Mouse (Mus musculus): ENCODE measurements at regions not wholly inside any gene's neighbourhood (a gene's known extent, or its start where the extent isn't known, plus 50 kb on each side); places are given as distances from the start of the nearest gene placed in this dataset.

DNA sequence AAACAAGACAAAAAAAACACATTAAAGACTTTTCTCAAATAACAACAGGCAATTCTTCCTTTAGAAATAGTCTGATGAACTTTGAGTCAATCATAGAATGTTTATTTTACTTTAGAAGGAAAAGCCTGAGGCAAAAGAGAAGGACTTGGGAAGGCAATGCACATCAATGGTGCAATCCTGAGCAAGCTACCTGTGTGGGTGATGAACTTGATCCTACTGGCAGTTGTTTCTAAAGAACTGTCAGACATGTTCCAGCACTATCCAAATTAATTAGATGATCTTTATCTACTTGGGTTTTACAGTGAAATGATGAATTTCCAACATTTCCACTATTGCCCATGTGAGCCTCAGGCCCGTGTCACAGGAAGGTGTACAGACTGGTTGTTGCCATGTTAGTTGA, 87.9 kb upstream of the Etaa1 start:
- DNase-seq (ENCODE audit: low spot score) = peak; percentile 48
- Histone ChIP-seq H3K4me2 (ENCODE audit: low read depth, low read length) (no peak overlapping the region), H3K27ac (replicated peaks; ENCODE audit: low read depth, low read length) (no peak overlapping the region), H3K4me3 (ENCODE audit: low read depth, low read length) (no peak overlapping the region), H3K27me3 (replicated peaks; ENCODE audit: control insufficient read depth, insufficient read depth, low read length) (no peaks in the 10 kb centered on the region), H3K4me1 (ENCODE audit: control insufficient read depth, insufficient read depth, low read length) (no peaks in the 10 kb centered on the region), H3K36me3 (ENCODE audit: control insufficient read depth, insufficient read depth, low read length) (no peaks in the 10 kb centered on the region), H3K9me3 (ENCODE audit: control insufficient read depth, low read length) (no peaks in the 10 kb centered on the region), H3K9ac (ENCODE audit: low read depth, low read length) (no peak overlapping the region)
- 84% methylated on average over 1 of the region's 1 CpGs for WGBS
- no peak for ATAC-seq (ENCODE audit: low read depth)

DNA sequence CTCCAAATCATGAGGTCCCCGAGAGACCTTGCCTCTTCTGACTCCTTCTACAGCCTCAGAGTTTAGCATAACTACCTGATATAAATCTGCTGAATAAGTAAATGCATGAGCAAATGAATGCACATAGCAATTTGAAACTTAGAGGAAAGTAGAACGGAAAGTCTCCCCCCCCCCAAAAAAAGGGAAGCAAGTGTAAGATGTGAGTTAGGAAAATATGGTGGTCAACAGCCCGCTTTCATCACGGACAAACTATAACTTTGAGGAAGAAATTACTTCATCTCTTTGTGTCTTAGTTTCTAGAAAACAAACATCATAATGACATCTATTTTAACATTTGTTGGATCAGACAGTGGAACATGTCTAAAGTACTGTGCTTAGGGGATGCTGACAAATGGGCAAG, 77.4 kb upstream of the Etaa1 start:
- ATAC-seq (ENCODE audit: low read depth) (no peak), DNase-seq (ENCODE audit: low spot score) (no peak)
- no peak overlapping the region for H3K27ac ChIP-seq (replicated peaks; ENCODE audit: low read depth, low read length)
- H3K9ac ChIP-seq (ENCODE audit: low read depth, low read length) = no peak overlapping the region
- H3K9me3 ChIP-seq (ENCODE audit: control insufficient read depth, low read length) = no peaks in the 10 kb centered on the region
- no peaks in the 10 kb centered on the region for H3K4me1 ChIP-seq (ENCODE audit: control insufficient read depth, insufficient read depth, low read length)
- H3K27me3 ChIP-seq (replicated peaks; ENCODE audit: control insufficient read depth, insufficient read depth, low read length) = no peaks in the 10 kb centered on the region
- H3K4me3 ChIP-seq (ENCODE audit: low read depth, low read length) = no peak overlapping the region
- no peak overlapping the region for H3K4me2 ChIP-seq (ENCODE audit: low read depth, low read length)
- H3K36me3 ChIP-seq (ENCODE audit: control insufficient read depth, insufficient read depth, low read length) = no peaks in the 10 kb centered on the region
- 86% methylated on average over 4 of the region's 4 CpGs for WGBS

- H3K9me3 ChIP-seq (ENCODE audit: control insufficient read depth, low read length) = no peaks in the 10 kb centered on the region
- no peak overlapping the region for H3K4me2 ChIP-seq (ENCODE audit: low read depth, low read length)
- H3K9ac ChIP-seq (ENCODE audit: low read depth, low read length) = no peak overlapping the region
- H3K27ac ChIP-seq (replicated peaks; ENCODE audit: low read depth, low read length) = no peak overlapping the region
- H3K4me1 ChIP-seq (ENCODE audit: control insufficient read depth, insufficient read depth, low read length) = no peaks in the 10 kb centered on the region
- no peaks in the 10 kb centered on the region for H3K36me3 ChIP-seq (ENCODE audit: control insufficient read depth, insufficient read depth, low read length)
- DNase-seq (ENCODE audit: low spot score) = no peak
- no peaks in the 10 kb centered on the region for H3K27me3 ChIP-seq (replicated peaks; ENCODE audit: control insufficient read depth, insufficient read depth, low read length)
- no peak for ATAC-seq (ENCODE audit: low read depth)
- H3K4me3 ChIP-seq (ENCODE audit: low read depth, low read length) = no peak overlapping the region
- 76% methylated on average over 4 of the region's 4 CpGs for WGBS
Observed at GRCm38 (mm10) chr11:18022065-18022464, 68.4 kb upstream of the Etaa1 start.

GRCm38 (mm10) chr11:18015239-18015638, 61.6 kb upstream of the Etaa1 start:
- peak overlapping the region; percentile 28 for H3K27ac ChIP-seq (replicated peaks; ENCODE audit: low read depth, low read length)
- no peak overlapping the region for H3K9ac ChIP-seq (ENCODE audit: low read depth, low read length)

GRCm38 (mm10) chr11:18014610-18015009, 60.9 kb upstream of the Etaa1 start:
- H3K9me3 ChIP-seq (ENCODE audit: control insufficient read depth, low read length) = no peaks in the 10 kb centered on the region
- H3K9ac ChIP-seq (ENCODE audit: low read depth, low read length) = no peak overlapping the region
- no peaks in the 10 kb centered on the region for H3K27me3 ChIP-seq (replicated peaks; ENCODE audit: control insufficient read depth, insufficient read depth, low read length)
- WGBS = 16% methylated on average over 9 of the region's 9 CpGs
- no peak overlapping the region for H3K4me3 ChIP-seq (ENCODE audit: low read depth, low read length)
- no peaks in the 10 kb centered on the region for H3K36me3 ChIP-seq (ENCODE audit: control insufficient read depth, insufficient read depth, low read length)
- DNase-seq (ENCODE audit: low spot score) = peak; percentile 29
- peak overlapping the region; percentile 35; the same call in 1 of the 2 replicates for H3K4me2 ChIP-seq (ENCODE audit: low read depth, low read length)
- H3K4me1 ChIP-seq (ENCODE audit: control insufficient read depth, insufficient read depth, low read length) = peaks cover 12% of the 10 kb centered on the region; the same call in 1 of the 2 replicates
- H3K27ac ChIP-seq (replicated peaks; ENCODE audit: low read depth, low read length) = no peak overlapping the region
- ATAC-seq (ENCODE audit: low read depth) = peak; percentile 30; the same call in 1 of the 2 replicates

More at GRCm38 (mm10) chr11:18015239-18015638, 61.6 kb upstream of the Etaa1 start:
- DNase-seq (ENCODE audit: low spot score) = peak; percentile 27
- H3K9me3 ChIP-seq (ENCODE audit: control insufficient read depth, low read length) = no peaks in the 10 kb centered on the region
- no peak overlapping the region for H3K4me3 ChIP-seq (ENCODE audit: low read depth, low read length)
- no peaks in the 10 kb centered on the region for H3K36me3 ChIP-seq (ENCODE audit: control insufficient read depth, insufficient read depth, low read length)
- peaks cover 12% of the 10 kb centered on the region; the same call in 1 of the 2 replicates for H3K4me1 ChIP-seq (ENCODE audit: control insufficient read depth, insufficient read depth, low read length)
- H3K4me2 ChIP-seq (ENCODE audit: low read depth, low read length) = peak overlapping the region; percentile 35; the same call in 1 of the 2 replicates
- WGBS = 26% methylated on average over 4 of the region's 4 CpGs
- ATAC-seq (ENCODE audit: low read depth) = peak; percentile 64; the same call in 1 of the 2 replicates
- H3K27me3 ChIP-seq (replicated peaks; ENCODE audit: control insufficient read depth, insufficient read depth, low read length) = no peaks in the 10 kb centered on the region

- 43% methylated on average over 5 of the region's 5 CpGs for WGBS
- peak; percentile 11 for DNase-seq (ENCODE audit: low spot score)
- H3K27me3 ChIP-seq (replicated peaks; ENCODE audit: control insufficient read depth, insufficient read depth, low read length) = no peaks in the 10 kb centered on the region
Observed at GRCm38 (mm10) chr11:18012085-18012484, 58.4 kb upstream of the Etaa1 start.

DNA sequence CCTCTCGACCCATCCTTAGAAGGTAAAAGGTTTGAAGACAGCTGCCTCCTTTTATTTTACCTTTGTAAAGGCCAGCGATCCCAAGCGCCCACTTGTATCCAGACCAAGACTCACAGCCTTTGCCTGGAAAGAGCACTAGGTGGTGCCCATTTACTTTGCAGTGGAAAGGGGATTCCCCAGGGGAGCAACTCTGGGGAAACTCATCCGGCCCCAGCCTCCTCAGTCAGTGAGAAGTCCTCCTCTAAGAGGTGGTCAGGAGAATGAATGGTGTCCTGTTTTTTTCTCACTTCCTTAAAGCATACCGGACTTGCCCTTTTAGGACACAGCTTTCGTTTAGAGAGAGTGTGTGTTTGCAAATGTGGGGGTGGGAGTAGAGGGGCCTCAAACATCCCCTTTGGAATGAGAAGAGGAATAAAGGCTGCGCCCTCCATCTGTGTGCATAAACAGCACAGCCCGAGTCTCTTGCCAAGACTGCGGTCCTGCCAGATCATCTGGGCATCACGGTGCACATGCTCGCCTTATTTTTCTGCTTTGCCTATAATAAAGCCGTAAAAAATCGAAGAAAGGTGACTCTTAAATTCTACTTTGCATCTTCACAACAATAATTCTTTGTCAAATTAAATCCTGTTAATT, 57.5 kb upstream of the Etaa1 start:
- no peak overlapping the region for H3K27ac ChIP-seq (replicated peaks; ENCODE audit: low read depth, low read length)
- WGBS = 13% methylated on average over 13 of the region's 13 CpGs

More at GRCm38 (mm10) chr11:18012085-18012484, 58.4 kb upstream of the Etaa1 start:
- Histone ChIP-seq H3K9me3 (ENCODE audit: control insufficient read depth, low read length) (no peaks in the 10 kb centered on the region), H3K9ac (ENCODE audit: low read depth, low read length) (no peak overlapping the region), H3K4me3 (ENCODE audit: low read depth, low read length) (no peak overlapping the region), H3K4me2 (ENCODE audit: low read depth, low read length) (no peak overlapping the region), H3K4me1 (ENCODE audit: control insufficient read depth, insufficient read depth, low read length) (peaks cover 12% of the 10 kb centered on the region; the same call in 1 of the 2 replicates), H3K27ac (replicated peaks; ENCODE audit: low read depth, low read length) (no peak overlapping the region), H3K36me3 (ENCODE audit: control insufficient read depth, insufficient read depth, low read length) (no peaks in the 10 kb centered on the region)
- ATAC-seq (ENCODE audit: low read depth) = no peak

GRCm38 (mm10) chr11:18008140-18008539, 54.5 kb upstream of the Etaa1 start:
- Histone ChIP-seq H3K4me3 (ENCODE audit: low read depth, low read length) (no peak overlapping the region), H3K4me2 (ENCODE audit: low read depth, low read length) (no peak overlapping the region), H3K27me3 (replicated peaks; ENCODE audit: control insufficient read depth, insufficient read depth, low read length) (no peaks in the 10 kb centered on the region), H3K9me3 (ENCODE audit: control insufficient read depth, low read length) (no peaks in the 10 kb centered on the region), H3K4me1 (ENCODE audit: control insufficient read depth, insufficient read depth, low read length) (peaks cover 8% of the 10 kb centered on the region; the same call in 1 of the 2 replicates), H3K9ac (ENCODE audit: low read depth, low read length) (no peak overlapping the region), H3K27ac (replicated peaks; ENCODE audit: low read depth, low read length) (no peak overlapping the region), H3K36me3 (ENCODE audit: control insufficient read depth, insufficient read depth, low read length) (no peaks in the 10 kb centered on the region)
- ATAC-seq (ENCODE audit: low read depth) = no peak
- no peak for DNase-seq (ENCODE audit: low spot score)
- WGBS = 90% methylated on average over 6 of the region's 6 CpGs

More for the DNA sequence above, 57.5 kb upstream of the Etaa1 start:
- DNase-seq (ENCODE audit: low spot score) (peak; percentile 91), ATAC-seq (ENCODE audit: low read depth) (peak; percentile 85)
- Histone ChIP-seq H3K9ac (ENCODE audit: low read depth, low read length) (no peak overlapping the region), H3K27me3 (replicated peaks; ENCODE audit: control insufficient read depth, insufficient read depth, low read length) (no peaks in the 10 kb centered on the region), H3K4me2 (ENCODE audit: low read depth, low read length) (peak overlapping the region; percentile 46), H3K4me1 (ENCODE audit: control insufficient read depth, insufficient read depth, low read length) (peaks cover 12% of the 10 kb centered on the region; the same call in 1 of the 2 replicates), H3K9me3 (ENCODE audit: control insufficient read depth, low read length) (no peaks in the 10 kb centered on the region), H3K4me3 (ENCODE audit: low read depth, low read length) (peak overlapping the region; percentile 20), H3K36me3 (ENCODE audit: control insufficient read depth, insufficient read depth, low read length) (no peaks in the 10 kb centered on the region)

Measured in embryonic facial prominence, embryonic 14.5 days (tissue).